Mouse (Mus musculus): ENCODE results near the gene Cand2.
A peak's percentile ranks its signal among the peaks of the same experiment; 100 is the strongest.

The Cand2 gene

DNA sequence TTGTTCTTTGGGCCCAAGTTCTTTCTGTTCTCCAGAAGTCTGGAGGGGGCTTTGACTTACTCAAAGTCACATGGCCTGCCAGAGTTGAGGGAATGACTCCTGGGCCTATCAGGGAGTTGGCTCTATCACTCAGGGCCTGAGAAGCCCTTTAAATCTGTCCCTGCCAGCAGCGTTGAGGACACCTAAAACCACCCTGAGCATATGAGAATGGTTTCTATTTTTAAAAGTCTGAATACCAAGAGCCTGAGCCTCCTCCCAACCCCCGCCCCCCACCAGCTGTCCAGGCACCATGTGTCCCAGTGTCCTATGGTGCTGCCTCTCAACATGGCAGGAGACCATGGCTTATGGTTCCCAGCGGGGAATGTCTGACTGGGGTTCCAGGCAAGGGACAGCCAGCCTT is 1.5 kb downstream of the Cand2 start:
- peak; percentile 66 to 72 for DNase-seq

DNA sequence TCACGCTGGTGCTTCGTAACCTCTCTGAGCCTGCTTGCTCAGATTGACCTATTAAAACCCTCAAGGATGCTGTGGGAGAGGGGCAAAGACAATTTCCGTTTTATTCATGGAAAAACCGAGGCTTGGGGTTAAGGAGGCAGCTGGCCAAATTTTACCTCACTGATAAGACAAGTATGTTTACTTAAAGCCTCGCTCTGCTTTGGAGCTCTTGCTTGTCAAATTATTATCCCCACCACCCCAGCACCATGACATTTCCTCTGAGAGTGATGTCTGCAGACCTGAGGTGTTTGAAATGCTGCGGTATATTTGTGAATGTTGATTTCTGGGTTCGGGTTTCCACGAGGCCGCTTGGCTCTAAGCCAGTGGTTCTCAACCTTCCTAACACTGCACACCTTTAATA is 2.0 kb downstream of the Cand2 start:
- peak in 1 of 2 experiments; percentile 27 for DNase-seq

DNA sequence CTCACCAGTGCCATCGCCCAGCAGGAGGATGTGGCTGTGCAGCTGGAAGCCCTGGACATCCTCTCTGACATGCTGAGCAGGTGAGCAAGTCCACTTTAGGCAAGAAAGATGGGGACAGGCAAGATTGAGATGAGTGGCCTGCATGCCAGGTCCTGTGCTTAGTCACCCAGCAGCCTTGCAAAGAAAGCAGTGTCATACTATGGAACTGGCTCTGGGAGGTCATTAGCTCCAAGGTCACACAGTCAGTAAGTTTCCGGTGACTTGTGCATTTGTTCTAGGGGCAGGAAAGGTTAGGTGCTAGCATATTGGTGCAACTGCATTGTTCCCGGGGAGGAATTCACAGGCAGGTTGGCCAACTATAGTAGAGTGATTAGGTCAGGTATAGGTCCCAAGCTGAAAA is 8.4 kb downstream of the Cand2 start:
- no peak for DNase-seq

DNA sequence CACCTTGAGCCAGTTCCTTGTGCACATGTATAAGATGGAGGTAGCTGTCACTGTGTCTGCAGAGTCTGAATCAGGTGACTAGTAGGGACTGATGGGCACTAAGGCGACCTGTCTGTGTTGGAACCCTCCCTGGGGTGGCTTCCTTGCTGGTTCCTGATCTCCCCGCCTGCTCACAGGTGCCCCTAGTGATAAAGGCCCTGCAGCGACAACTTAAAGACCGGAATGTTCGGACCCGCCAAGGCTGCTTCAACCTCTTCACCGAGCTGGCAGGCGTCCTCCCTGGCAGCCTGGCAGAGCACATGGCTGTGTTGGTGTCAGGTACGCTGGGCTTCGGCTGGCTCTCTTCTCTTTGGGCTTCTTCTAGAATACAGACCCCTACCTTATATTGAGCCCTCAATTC is 16.7 kb downstream of the Cand2 start:
- peak in 1 of 2 experiments; percentile 26 for DNase-seq

DNA sequence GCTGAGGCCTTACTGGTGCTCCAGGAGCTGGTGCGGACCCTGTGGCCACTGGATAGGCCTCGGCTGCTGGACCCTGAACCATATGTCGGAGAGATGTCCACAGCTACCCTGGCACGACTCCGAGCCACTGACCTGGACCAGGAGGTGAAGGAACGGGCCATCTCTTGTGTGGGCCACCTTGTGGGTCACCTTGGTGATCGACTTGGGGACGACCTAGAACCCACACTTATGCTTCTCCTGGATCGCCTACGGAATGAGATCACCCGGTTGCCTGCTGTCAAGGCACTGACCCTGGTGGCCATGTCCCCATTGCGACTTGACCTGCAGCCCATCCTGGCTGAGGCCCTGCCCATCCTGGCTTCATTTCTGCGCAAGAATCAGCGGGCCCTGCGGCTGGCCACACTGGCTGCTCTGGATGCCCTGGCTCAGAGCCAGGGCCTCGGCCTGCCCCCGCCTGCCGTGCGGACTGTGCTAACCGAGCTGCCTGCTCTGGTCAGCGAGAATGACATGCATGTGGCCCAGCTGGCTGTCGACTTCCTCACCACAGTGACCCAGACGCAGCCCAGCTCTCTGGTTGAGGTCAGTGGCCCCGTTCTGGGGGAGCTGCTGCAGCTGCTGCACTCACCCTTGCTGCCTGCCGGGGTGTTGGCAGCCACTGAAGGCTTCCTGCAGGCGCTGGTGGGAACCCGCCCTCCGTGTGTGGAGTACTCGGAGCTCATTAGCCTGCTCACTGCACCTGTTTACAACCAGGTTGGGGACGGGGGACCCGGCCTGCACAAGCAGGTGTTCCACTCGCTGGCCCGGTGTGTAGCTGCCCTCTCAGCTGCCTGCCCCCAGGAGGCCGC is 17.7 kb downstream of the Cand2 start:
- DNase-seq: peak; percentile 66 to 71

DNA sequence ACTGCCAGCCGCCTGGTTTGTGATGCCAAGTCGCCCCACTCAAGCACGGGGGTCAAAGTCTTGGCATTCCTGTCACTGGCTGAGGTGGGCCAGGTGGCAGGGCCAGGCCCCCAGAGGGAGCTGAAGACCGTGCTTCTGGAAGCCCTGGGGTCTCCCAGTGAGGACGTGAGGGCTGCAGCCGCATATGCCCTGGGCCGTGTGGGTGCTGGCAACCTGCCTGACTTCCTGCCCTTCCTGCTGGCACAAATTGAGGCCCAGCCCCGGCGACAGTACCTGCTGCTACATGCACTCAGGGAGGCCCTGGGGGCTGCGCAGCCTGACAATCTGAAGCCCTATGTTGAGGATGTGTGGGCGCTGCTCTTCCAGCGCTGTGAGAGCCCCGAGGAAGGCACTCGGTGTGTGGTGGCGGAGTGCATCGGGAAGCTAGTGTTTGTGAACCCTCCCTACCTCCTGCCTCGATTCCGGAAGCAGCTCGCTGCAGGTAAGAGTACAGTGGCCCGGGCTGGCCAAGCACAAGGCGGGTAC is 18.4 kb downstream of the Cand2 start:
- DNase-seq: peak in 1 of 2 experiments; percentile 71

DNA sequence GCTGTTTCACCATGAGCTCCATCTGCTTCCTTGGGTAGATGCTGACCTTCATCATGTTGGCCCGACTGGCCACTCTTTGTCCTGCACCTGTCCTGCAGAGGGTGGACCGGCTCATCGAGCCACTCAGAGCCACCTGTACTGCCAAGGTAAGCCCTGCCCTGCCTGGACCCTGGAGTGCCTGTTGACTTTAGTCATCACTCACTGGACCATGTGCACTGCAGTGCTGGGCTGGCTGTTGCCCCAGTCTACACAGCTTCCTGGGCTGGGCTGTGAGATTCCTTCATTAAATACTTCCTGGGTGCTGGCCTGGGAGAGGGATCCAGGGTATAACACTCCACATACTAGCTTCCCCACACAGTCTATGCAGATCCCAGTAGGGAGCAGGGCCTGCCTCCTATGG is 27.5 kb downstream of the Cand2 start:
- DNase-seq: no peak

DNA sequence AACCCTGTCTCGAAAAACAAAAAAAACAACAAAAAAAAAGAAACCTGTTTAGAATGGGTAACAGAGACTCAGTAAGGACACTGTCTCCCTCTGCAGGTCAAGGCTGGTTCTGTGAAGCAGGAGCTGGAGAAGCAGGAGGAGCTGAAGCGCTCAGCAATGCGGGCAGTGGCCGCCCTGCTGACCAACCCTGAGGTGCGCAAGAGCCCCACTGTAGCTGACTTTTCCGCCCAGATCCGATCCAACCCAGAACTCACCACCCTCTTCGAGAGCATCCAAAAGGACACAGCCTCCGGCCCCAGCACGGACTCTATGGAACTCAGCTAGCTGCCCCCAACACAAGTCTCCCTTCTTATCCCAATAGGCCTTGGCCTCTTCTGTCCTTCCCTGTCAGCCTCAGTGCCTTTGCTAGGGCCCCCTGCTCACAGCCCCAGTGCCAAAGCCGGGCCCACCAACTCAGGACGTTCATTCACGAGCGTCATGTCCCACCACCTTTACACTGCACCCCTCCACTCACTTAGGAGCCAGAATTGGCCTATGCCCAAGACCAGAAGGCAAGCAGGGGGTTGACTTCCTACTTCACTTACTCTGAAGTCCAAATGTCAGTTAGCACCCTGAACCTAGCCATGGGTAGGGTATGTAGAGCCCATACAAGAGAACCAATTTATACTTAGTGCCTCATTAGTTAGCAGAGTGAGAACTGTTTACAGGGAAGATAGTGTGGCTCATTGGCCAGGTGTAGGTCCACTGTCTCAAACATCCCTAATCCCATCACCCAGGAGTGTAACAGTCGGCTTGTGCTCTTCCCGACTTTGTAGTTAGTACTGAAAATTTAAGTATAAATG is 29.4 kb downstream of the Cand2 start:
- peak; percentile 73 to 80 for DNase-seq

DNA sequence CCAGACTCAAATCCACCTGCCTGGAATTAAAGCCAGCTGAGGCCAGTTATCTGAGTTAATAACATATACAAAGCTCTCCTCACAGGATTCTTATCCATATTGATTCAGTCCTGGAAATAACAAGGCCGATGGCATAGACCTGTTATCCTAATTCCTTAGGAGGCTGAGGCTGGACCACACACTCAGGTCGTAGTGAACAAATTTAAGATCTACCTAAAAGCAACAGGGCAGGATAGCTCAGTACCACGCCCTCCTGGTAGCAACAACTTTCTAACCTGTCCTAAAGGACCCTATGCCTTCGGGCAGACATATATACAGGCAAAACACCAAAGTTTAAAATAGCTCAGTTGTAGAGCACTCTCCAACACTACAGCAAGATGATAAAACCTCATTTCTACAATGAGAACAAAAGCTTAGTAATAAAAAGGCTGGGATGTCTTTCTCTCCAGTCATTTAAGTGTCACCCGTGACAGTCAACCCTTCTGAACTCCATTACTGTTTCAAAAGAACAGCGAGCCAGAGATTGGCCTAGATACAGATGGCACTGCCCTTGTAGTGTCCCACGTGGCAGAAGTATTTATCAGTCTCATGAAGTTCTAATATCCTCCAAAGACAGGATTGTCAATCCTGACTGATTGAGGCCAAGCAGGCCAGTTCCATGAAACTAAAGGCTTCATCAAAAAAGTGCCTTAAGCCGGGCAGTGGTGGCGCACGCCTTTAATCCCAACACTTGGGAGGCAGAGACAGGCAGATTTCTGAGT is 30.3 kb downstream of the Cand2 start:
- no peak for DNase-seq

DNA sequence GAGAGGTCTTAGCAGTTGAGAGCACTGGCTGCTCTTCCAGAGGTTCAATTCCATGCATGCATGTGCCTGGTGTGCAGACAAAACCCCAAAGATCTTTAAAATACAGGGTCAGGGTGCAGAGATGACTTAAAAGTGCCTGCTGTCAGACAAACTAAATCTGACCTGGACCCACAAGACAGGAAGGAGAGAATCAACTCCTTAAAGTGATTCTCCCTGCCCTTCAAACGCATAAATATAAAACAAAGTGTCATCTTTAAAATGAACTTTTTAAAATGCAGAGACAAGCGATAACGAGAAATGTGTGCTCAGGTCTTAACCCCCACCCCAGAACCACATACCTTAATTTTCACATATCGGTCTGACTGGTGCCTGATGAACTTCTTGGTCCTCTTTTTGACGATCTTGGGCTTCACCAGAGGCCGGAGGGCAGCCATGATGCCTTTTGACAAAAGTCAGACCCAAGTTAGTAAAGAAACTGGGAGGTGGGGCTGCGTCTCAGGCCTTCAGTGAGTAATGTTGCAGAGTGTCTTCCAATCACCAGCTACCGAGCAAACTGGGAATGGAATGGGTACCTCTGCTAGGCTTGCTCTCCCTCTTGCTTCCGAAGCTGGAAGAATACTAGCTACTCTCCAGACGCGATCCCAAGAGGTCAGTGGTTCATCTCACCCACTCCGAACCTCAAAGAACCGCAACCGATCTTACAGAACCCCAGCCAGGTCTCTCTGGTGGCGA is 33.3 kb downstream of the Cand2 start:
- DNase-seq: no peak

DNA sequence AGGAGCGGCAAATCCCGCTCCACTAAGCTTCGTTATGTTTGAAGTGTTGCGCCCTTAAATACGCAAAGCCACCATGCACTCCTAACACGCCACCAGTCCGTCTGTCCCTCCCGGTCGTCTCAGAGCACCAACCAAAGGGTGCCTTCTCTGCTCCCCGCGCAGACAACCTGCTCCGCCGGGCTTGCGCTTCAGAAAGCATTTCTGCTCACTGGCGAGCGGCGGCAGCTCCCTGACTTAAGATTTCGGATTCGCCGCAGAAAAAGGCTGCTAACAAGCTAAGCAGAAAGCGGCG is 33.8 kb downstream of the Cand2 start:
- DNase-seq: no peak

DNA sequence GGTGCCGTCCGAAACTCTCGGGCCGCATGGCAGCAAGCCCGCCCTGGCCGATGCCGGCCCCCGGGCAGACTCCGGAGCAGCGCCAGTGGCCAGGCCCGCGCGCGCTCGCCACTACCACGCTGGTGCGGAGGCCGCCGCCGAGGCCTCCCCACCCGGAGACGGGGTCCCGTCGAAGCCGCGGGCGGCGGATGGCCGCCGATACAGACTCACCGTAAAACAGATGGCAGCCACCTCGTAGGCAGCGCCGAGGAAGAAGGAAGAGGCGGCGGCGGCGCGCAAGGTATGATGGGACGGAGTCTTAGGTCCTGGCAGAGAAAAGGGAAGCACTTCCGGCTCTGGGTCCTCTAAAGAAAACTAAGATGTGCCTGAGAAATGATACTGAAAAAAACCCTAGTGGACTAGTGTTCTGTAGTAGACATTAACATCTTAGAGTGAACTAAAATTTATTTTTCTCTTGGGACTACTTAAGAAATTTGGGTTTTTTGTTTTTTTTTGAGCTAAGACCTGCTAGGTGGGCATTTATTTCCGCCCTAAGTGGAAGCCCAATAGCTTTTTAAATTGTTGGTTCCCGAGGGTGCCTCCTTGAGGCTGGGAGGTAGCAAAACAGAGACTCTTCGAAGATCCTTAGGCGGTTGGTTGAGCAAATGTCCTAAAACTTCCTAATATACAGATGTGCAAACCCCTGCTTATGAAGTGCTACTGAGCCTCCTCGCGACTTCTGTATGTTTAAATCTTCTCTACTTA is 34.3 kb downstream of the Cand2 start, which contains the start of gene Rpl32:
Gene Rpl32 (minus strand): TSS at position 260 of the 744 bp plus-strand sequence.
- DNase-seq: peak; percentile 85 to 90

DNA sequence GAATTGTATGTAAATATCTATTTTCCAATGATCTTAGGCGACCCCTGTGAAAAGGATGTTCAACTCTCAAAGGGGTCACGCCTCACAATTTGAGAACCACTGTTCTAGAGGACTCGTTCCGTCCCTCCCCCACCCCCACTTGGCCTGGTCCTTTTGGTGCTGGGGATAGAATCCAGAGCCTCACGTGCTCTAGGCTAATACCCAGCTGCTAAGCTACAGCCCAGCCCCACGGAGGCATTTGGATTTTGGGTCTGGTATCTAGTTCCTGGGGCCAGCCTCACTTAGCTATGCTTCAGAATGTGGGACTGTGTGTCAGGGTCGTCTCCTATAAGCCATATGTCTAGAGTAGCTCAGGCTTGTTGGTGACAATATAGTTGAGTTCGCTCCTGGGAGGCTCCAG is 37.3 kb downstream of the Cand2 start:
- no peak for DNase-seq

DNA sequence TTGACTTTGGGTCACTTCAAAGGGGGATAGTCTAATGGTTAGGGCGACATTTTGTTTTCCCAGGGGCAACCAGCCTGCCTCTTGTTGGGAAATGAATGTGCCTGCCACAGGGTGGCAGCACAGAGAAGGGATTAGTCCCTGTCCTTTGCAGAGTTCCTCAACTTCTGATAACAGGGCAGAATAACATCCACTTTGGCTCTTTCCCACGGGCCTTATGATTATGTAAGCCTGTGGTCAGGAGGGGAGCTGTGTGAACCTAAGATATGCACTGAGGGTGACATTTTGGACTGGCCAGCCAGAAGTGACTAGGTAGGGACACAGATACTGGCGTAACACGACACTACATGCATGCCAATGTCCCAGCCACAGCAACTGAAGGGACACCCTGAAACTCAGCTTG is 39.8 kb downstream of the Cand2 start:
- DNase-seq: peak; percentile 35

DNA sequence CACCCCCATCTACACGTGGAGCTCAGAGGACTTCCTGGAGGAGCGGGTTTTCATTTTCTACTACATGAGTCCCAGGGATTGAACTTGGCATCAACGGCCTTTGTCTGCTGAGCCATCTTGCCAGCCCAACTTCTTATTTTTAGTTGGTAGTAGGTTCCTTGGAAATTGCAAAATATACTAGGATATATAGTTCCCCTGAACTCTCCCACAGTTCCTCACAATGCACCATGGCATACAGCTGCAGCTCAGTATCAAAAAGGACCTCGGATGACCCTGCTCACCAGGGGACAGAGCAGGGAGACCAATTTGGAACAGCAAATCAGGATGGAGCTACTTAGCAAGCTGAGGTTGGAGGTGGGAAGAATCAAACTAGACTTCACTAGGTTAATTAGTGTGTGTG is 40.7 kb downstream of the Cand2 start:
- DNase-seq: no peak

DNA sequence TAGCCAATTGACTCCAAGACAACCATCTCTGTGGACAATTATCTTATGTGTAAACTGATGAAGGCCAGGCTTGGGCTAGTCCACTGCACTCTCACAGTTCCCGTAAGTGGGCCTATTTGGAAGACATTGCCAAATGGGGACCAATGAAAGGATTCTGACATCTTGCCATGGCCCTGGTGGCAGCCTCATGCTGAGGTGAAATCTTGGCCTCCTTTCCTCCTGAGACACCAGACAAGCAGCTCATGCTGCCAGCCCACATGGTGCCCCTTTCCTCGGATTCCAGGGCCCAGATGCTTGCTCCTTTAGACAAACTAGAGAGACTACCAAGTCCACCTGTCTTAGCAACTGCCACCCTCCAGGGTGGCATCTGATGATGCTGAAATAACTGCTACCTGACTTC is 43.8 kb downstream of the Cand2 start:
- DNase-seq: no peak

DNA sequence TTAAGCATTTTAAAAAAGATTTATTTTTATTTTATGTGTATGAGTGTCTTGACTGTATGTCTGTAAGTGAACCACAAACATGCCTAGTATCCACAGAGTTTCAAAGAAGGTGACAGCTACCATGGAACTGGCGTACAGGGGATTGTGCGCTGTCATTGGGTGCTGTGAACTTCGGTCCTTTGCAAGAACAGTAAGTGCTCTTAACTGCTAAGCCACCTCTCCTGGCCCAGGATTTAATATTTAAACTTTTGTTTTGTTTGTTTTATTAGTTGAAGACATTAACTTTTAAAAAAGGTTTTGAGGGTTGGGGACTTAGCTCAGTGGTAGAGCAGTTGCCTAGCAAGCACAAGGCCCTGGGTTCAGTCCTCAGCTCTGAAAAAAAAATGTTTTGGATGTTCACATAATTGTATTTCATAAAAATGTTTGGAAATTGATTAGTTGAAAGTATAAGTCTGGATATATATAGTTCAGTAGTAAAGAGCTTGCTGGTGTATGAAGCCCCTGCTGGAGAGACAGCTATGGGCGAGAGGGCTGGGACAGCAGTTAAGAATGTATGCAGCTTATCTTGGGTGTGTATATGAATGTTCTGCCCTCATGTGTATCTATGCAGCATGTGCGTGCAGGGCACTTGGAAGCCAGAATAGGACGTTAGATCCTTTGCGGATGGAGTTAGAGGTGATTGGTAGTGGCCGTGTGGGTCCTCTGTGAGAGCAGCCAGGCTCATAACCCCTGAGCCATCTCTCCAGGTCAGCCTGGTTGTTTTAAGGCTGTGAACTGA is 47.1 kb downstream of the Cand2 start:
- DNase-seq: no peak

DNA sequence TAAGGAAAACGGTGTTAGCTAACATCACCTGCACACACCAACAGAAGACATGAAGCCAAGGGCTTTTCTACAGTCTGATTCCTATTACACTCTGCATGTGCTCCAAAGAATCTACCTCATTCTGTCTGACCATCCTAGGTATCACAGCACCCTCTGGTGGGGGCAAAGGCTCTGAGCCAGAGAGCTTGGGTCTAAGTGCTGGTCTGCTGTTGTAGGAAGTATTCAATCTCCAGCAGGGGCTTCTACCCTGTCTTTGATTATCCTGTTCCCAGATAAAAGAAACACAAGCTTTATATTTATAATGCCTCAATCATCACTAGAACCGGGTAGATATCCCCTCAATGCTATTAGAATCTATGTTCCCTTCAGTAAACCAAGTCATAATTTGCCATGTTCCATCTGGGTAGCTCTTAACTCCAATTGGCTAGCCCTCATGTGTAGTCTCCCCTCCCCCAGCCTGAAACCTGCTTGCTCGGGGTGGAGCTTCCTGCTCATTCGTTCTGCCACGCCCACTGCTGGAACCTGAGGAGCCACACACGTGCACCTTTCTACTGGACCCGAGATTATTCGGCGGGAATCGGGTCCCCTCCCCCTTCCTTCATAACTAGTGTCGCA is 49.6 kb downstream of the Cand2 start:
- peak; percentile 29 to 38 for DNase-seq

DNA sequence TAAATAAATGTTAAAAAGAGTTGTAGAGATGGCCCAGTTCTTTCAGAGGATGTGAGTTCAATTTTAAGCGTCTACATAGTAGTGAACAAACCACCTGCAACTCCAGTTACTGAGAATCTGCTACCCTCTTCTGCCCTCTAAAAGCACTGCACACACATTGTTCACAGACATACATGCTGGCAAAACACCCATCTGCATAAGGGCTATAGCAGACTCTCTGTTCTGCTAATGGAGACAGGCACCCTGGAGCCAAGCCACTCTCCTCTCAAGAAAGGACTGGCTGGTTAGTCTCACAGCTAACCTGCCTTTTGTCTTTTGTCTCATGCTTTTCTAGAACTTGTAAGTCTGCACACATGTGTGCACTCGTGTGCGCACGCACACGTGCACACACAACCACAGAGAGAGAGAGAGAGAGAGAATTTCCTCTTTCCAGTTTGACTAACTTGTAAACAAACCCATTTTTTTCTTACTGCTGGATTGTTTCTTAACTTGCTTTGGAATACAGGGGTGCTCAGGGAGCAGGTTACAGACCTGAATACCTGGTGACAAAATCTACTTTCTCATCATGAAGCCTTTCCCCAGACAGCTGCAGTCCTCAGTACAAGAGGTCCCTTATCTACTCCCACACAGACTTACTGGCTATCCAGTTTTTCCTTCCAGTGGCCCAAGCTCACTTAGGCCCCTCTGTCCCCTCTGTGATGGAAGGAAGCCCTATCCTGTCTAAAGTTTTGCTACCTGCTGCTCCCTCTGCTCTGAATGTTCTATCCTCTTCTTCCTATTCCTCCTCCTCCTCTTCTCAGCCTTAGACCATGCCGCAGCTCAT is 56.7 kb downstream of the Cand2 start:
- DNase-seq: no peak
